Mouse (Mus musculus): ENCODE results near the gene Exoc3. TPM values are rescaled to one million over a fixed set of nuclear protein-coding genes. Genes with fewer than 3 reads are reported as not detected.

The Exoc3 gene
- total and polyA plus RNA-seq, 2 experiments from 2014 or later = 79.5 to 111 TPM

GRCm38 (mm10) chr13:74208986-74209345 is 434 bp upstream of the Exoc3 start:
- 15% methylated on average over 12 of the region's 12 CpGs for WGBS
- H3K4me2 ChIP-seq (ENCODE audit: low read depth, low read length) = peak overlapping the region; percentile 96
- no peaks in the 10 kb centered on the region for H3K9me3 ChIP-seq (ENCODE audit: low read length)
- H3K4me1 ChIP-seq (ENCODE audit: insufficient read depth, low read length) = peaks cover 11% of the 10 kb centered on the region
- no peak for TF ChIP-seq CTCF (IDR thresholded peaks at IDR 0.05; ENCODE audit: low read depth)
- H3K9ac ChIP-seq (replicated peaks; ENCODE audit: low read length) = peak overlapping the region; percentile 78
- H3K27ac ChIP-seq = peak overlapping the region; percentile 94
- DNase-seq (ENCODE audit: low spot score) = peak; percentile 32
- H3K36me3 ChIP-seq (ENCODE audit: insufficient read depth, low read length) = 0 out of 2 replicates have a peak, but pooled peaks cover 3% of the 10 kb centered on the region
- H3K27me3 ChIP-seq (ENCODE audit: insufficient read depth, low read length) = no peaks in the 10 kb centered on the region
- H3K4me3 ChIP-seq (ENCODE audit: low read length) = peak overlapping the region; percentile 80
- ATAC-seq = peak; percentile 66

- TF ChIP-seq CTCF (IDR thresholded peaks at IDR 0.05; ENCODE audit: low read depth) = no peak
- Histone ChIP-seq H3K4me3 (ENCODE audit: low read length) (no peak overlapping the region), H3K9ac (replicated peaks; ENCODE audit: low read length) (no peak overlapping the region), H3K27ac (no peak overlapping the region), H3K4me2 (ENCODE audit: low read depth, low read length) (no peak overlapping the region), H3K27me3 (ENCODE audit: insufficient read depth, low read length) (no peaks in the 10 kb centered on the region), H3K4me1 (ENCODE audit: insufficient read depth, low read length) (no peaks in the 10 kb centered on the region), H3K36me3 (ENCODE audit: insufficient read depth, low read length) (peaks cover 35% of the 10 kb centered on the region), H3K9me3 (ENCODE audit: low read length) (no peaks in the 10 kb centered on the region)
- WGBS = 84% methylated on average over 3 of the region's 3 CpGs
- ATAC-seq = no peak
- DNase-seq (ENCODE audit: low spot score) = no peak
Observed at GRCm38 (mm10) chr13:74196451-74196850, 12.1 kb downstream of the Exoc3 start.

DNA sequence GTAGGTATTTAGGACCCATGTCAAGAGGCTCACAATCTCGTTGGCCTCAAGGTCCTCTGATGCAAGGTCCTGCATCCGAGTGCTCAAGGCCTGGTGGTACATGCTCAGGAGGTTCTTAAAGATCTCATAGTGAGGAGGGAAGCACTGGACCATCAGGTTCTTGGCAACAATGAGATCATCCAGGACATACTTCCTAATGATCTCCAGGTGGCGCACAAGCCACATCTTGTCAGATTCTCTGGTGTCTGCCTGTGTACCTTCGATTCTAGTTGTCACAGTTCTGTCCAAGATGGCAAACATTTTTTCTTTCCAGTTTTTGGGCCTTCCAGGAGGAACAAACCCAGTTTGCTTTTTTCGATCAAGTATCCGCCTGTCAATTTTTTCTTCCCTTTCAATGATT is 15.9 kb downstream of the Exoc3 start:
- peaks cover 35% of the 10 kb centered on the region; the same call in 1 of the 2 replicates for H3K36me3 ChIP-seq (ENCODE audit: insufficient read depth, low read length)
- WGBS = 82% methylated on average over 6 of the region's 6 CpGs
- TF ChIP-seq CTCF (IDR thresholded peaks at IDR 0.05; ENCODE audit: low read depth) = peak; percentile 69
- H3K4me3 ChIP-seq (ENCODE audit: low read length) = no peak overlapping the region
- H3K27me3 ChIP-seq (ENCODE audit: insufficient read depth, low read length) = no peaks in the 10 kb centered on the region
- no peaks in the 10 kb centered on the region for H3K4me1 ChIP-seq (ENCODE audit: insufficient read depth, low read length)
- no peak overlapping the region for H3K27ac ChIP-seq
- H3K4me2 ChIP-seq (ENCODE audit: low read depth, low read length) = no peak overlapping the region
- peak; percentile 71 for DNase-seq (ENCODE audit: low spot score)
- ATAC-seq = peak; percentile 74
- no peak overlapping the region for H3K9ac ChIP-seq (replicated peaks; ENCODE audit: low read length)
- H3K9me3 ChIP-seq (ENCODE audit: low read length) = no peaks in the 10 kb centered on the region

GRCm38 (mm10) chr13:74183011-74183695 is 25.4 kb downstream of the Exoc3 start:
- Histone ChIP-seq H3K4me2 (ENCODE audit: low read depth, low read length) (no peak overlapping the region), H3K27me3 (ENCODE audit: insufficient read depth, low read length) (no peaks in the 10 kb centered on the region), H3K4me3 (ENCODE audit: low read length) (no peak overlapping the region), H3K4me1 (ENCODE audit: insufficient read depth, low read length) (no peaks in the 10 kb centered on the region), H3K27ac (no peak overlapping the region), H3K9ac (replicated peaks; ENCODE audit: low read length) (no peak overlapping the region), H3K36me3 (ENCODE audit: insufficient read depth, low read length) (peaks cover 33% of the 10 kb centered on the region), H3K9me3 (ENCODE audit: low read length) (no peaks in the 10 kb centered on the region)
- 92% methylated on average over 5 of the region's 5 CpGs for WGBS
- no peak for TF ChIP-seq CTCF (IDR thresholded peaks at IDR 0.05; ENCODE audit: low read depth)
- DNase-seq (ENCODE audit: low spot score) = no peak
- ATAC-seq = no peak

DNA sequence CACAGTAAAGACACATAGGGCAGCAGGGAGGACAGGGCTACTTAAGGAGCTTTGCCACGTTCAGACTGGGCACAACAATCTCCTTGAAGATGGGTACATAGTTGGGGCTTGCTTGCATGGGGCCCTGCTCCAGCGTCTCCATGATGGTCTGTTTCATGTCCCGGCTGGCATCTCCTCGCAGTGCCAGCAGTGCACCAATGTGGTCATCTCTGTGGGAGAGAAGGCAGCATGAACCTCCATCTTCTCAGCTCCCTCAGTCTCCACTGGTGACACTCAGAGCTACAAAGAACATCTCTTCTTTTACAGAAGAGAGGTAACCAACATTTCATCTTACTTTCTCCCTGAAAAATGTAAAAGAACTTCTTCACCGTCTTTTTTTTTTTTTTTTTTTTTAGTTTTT is 36.5 kb downstream of the Exoc3 start:
- no peak overlapping the region for H3K4me2 ChIP-seq (ENCODE audit: low read depth, low read length)
- H3K4me1 ChIP-seq (ENCODE audit: insufficient read depth, low read length) = no peaks in the 10 kb centered on the region
- no peak overlapping the region for H3K27ac ChIP-seq
- DNase-seq (ENCODE audit: low spot score) = no peak
- H3K36me3 ChIP-seq (ENCODE audit: insufficient read depth, low read length) = peaks cover 42% of the 10 kb centered on the region
- WGBS = 97% methylated on average over 5 of the region's 5 CpGs
- H3K4me3 ChIP-seq (ENCODE audit: low read length) = no peak overlapping the region
- no peaks in the 10 kb centered on the region for H3K27me3 ChIP-seq (ENCODE audit: insufficient read depth, low read length)
- TF ChIP-seq CTCF (IDR thresholded peaks at IDR 0.05; ENCODE audit: low read depth) = no peak
- no peak overlapping the region for H3K9ac ChIP-seq (replicated peaks; ENCODE audit: low read length)
- H3K9me3 ChIP-seq (ENCODE audit: low read length) = no peaks in the 10 kb centered on the region
- no peak for ATAC-seq

DNA sequence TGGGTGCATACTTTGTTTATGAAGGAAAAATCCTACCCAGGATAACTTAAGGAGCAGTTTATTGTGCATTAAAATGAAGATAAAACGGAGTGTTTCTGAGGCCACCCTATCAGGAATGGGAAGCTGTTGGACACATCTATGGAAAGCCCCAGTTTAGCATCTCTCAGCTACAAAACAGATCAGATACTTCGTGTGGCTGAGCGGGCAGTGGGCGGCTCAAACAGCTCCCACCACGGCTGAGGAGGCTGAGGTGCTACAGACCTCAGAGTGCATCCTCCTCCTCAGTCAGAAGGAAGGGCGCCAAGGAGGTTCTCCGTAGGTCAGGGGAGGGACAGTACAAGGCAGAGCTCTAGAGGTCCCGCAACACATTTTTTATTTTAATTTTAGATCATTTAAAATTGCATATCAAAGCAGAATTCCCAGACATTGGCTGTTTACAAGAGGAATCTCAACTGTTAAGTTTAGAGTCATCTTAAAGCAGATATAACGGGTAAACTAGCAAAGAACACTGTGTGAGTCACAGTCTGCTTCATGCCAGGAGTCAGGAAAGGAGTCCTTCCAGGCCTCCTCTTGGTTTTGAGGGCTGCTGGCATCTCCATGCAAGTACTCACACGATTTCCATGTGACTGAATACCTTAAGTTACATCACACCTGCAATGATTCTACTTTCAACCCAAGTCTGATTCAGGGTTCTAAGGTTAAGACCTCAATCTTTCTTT is 38.9 kb downstream of the Exoc3 start:
- Histone ChIP-seq H3K36me3 (ENCODE audit: insufficient read depth, low read length) (peaks cover 35% of the 10 kb centered on the region), H3K9me3 (ENCODE audit: low read length) (no peaks in the 10 kb centered on the region), H3K4me2 (ENCODE audit: low read depth, low read length) (no peak overlapping the region), H3K27ac (no peak overlapping the region), H3K27me3 (ENCODE audit: insufficient read depth, low read length) (no peaks in the 10 kb centered on the region), H3K4me3 (ENCODE audit: low read length) (no peak overlapping the region), H3K4me1 (ENCODE audit: insufficient read depth, low read length) (no peaks in the 10 kb centered on the region), H3K9ac (replicated peaks; ENCODE audit: low read length) (no peak overlapping the region)
- DNase-seq (ENCODE audit: low spot score) (no peak), ATAC-seq (no peak)
- WGBS = 87% methylated on average over 10 of the region's 10 CpGs
- TF ChIP-seq CTCF (IDR thresholded peaks at IDR 0.05; ENCODE audit: low read depth) = no peak

- WGBS = 93% methylated on average over 2 of the region's 2 CpGs
- H3K9me3 ChIP-seq (ENCODE audit: low read length) = no peaks in the 10 kb centered on the region
- TF ChIP-seq CTCF (IDR thresholded peaks at IDR 0.05; ENCODE audit: low read depth) = no peak
- no peak overlapping the region for H3K27ac ChIP-seq
- H3K4me2 ChIP-seq (ENCODE audit: low read depth, low read length) = no peak overlapping the region
- DNase-seq (ENCODE audit: low spot score) (no peak), ATAC-seq (peak; percentile 4; the same call in 1 of the 2 replicates)
- H3K9ac ChIP-seq (replicated peaks; ENCODE audit: low read length) = peak overlapping the region; percentile 51; the same call in 1 of the 2 replicates
- H3K4me1 ChIP-seq (ENCODE audit: insufficient read depth, low read length) = no peaks in the 10 kb centered on the region
- H3K27me3 ChIP-seq (ENCODE audit: insufficient read depth, low read length) = no peaks in the 10 kb centered on the region
- no peak overlapping the region for H3K4me3 ChIP-seq (ENCODE audit: low read length)
- peaks cover 19% of the 10 kb centered on the region for H3K36me3 ChIP-seq (ENCODE audit: insufficient read depth, low read length)
Observed at GRCm38 (mm10) chr13:74167492-74167891, 41.0 kb downstream of the Exoc3 start.

All from hindbrain, postnatal 0 days (tissue).